Mouse (Mus musculus) heart, adult 11 months (tissue): ENCODE data around the gene Ramp2.

Experiments used
- DNase-seq: peaks from one replicate; pipeline ENCODE4 v3.0.0; 2022

Gene Ramp2

DNA sequence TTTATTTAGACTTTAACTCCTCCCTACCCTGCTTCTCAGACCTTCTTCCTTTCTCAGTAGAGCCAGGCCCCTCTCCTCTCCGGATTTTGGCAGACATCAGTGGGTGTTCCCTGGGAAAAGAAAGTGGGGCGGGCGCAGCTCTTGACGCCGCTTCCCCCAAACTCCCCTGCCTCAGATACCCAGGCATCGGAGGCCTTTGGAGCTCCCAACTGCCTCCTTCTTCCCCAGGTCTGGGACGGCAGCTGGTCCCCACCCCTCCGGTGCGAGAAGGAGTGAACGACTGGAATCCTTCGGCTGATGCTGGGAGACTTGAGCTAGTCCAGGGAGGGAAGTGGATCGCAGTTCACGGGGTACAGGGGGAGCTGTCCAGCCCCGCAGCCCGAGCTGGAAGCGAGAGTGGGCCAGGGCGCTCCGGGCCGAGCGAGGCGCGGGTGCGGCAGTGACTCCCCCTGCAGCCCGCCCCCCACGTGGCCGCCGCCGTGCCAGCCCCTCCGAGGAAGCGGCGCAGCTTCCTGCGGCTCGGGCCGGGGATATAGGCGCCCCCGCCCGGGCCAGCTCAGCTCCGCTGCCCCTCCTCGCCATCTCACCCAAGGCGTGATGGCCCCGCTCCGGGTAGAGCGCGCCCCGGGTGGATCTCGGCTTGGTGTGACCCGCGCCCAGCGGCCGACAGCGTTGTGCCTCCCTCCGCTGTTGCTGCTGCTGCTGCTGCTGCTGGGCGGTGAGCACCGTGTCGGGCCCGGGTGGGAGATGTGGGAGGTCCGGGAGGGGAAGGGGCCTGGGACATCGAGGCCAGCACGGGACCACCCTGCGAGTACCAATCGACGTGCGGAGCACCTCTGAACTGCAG is at the start of gene Ramp2:
Gene Ramp2 (plus strand): TSS at position 174 of the 847 bp plus-strand sequence.
- DNase-seq, result peak; percentile 99

DNA sequence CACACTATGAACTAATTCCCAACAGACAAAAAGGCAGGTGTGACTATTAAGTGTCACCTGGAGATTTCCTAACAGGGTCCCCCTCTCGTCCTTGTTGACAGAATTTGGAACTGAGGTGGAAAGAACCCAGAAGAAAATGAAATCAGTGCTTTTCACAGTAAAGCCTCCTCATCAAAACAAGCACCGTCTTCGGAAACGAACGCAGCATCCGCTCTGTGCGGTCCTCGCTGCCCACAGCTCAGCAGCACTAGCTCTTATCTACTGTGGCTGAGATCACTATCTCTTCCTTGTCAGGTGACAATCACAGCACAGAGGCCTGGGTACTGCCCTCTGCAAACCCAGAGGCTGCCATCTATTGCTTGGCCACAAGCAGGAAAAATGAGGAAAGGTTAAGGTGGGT is 49.7 kb upstream of the Ramp2 start:
- peak; percentile 87 for DNase-seq

DNA sequence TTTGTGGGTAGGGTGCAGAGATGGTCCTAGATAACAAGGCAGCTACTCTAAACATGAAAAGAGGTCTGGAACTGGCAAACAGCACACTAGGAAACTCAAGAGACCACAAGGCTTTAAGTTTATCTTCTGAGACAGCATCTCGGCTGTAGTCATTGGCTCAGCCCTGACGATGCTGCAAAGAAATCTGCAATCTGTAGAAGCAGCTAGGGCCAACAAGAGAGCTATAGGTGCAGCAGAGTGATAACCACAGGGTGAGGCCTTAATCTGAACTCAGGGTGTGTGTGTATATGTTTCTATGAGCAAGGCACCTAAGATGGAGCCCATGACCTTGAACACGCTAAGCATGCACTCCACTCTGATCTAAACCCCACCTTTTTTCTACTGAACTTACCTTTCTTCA is 46.3 kb upstream of the Ramp2 start:
- DNase-seq, result peak; percentile 75

DNA sequence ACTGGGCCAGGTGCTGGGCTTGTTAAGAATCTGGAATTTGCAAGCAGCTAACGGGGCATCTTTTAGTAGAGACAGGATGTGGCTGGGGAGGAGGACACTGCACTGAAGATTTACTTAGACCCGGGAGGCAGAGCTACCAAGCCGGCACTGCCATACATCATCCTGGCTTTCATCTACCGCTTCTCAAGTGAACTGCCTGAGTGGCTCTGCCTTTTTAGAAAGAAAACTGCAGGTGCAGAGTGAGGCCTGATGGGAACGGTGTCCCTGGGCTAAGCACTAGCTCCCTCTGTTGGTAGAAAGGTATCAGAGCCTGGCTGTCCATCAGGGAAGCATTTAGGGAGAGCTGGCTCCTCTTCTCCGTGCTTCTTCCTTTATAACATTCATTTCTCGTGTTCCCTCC is 44.8 kb upstream of the Ramp2 start:
- DNase-seq, result peak; percentile 87

DNA sequence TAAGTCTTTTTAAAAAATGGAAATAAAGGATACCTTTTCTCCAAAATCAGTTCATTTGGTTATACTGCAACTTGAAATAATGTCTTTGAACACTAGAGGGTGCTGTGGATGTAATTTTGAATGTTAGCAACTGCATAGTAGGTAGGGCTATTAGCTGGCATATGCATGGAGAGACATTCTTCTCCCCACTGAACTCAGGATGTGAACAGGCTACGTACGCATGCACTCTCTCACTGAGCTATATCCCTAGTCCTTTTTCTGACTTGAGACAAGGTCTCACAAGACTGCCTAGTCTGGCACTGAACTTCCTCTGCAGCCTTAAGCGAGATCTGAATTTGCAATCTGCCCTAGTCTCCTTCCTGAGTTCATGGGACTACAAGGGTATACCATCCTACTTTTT is 33.9 kb upstream of the Ramp2 start:
- peak; percentile 89 for DNase-seq

DNA sequence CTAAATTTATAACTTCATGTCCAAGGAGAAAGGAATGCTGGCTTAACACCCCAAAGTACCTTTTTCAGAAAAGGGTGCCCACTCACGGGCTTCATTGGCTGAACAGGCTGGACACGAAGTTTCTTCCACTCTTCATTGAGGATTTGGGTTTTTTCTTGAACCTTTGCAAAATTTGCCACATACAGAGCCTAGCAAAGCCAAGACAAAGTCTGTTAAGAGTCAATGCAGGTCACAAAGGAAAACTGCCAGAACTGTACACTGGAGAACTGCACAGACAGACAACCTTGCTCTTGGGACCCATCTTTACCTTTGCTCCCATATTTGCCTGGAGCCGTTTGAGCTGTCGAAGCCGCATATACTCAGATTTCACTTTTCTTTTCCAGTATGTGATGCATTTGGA is 28.9 kb upstream of the Ramp2 start:
- no peak for DNase-seq

DNA sequence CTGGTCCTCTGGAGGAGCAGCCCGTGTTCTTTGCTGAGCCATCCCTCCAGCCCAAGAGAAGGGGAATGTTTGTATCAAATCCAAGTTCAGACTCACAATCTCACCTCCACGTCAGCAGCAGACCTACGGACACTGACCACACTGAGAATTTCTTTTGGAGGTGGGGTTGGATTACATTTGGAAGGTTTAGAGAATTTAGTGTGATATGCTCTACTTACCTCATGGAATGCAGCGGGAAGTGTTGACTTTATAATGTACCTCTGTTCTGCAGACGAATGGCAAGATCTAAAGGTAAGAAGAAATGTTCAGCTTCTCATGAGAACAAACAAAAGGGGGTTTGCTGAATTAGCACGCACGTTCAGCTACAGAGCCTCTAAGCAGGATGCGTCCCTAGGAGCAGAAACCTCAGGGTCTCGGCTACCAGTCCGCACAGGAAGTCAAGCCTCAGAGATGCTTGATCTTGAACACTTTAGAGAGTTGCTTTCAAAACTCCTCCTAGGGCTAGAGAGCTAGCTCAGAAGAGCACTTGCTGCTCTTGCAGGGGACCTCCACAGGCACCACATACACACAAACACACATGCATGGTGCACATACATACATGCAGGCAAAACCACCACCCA is 27.3 kb upstream of the Ramp2 start:
- DNase-seq, result no peak

DNA sequence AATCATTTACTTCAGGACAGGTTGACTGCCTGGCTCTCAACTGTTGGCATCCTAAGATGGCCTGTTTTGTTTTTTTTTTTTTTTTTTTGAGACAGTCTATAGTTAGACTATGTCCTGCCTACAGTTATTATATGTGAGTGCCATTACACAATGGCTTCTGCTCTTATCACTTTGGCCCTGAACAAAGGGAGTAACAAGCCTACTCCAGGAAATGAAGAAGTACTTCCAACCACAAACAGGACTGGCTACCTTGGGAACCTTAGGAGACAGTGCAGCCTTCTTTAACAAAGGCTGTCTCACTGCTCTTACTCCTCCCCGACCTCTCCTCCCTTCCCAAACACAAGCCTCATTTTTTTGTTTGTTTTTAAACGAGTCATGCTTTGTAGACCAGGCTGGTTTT is 25.0 kb upstream of the Ramp2 start:
- no peak for DNase-seq

DNA sequence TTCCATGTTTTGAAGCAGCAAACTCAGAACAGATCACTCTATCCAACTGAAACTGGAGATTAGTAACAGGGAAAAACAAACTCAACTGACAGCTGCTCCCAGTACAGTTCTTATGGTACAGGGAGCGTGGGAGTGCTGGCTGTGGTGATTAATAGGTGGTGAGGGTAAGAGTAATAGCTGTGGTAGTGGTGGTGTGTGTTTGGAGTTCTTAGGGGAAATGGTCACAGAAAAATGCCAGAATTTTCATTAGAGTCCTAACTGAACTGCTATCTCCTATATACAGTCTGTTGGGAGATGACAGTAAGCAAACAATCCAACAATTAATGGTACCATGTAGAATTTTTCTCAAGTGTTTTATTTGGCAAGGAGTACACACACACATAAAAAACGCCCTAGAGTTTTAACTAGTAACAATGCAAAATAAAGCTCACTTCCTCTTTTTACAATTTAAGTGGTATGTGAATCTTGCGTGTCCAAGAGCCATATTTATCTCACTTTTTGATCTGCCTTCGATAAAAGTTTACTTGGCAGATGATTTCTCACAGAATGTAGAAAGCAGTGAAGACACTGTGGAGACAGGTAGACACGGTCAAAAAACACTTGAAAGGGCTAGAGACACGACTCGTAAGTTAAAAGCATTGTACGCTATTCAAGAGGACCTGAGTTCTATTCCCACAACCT is 24.4 kb upstream of the Ramp2 start:
- DNase-seq, result no peak

DNA sequence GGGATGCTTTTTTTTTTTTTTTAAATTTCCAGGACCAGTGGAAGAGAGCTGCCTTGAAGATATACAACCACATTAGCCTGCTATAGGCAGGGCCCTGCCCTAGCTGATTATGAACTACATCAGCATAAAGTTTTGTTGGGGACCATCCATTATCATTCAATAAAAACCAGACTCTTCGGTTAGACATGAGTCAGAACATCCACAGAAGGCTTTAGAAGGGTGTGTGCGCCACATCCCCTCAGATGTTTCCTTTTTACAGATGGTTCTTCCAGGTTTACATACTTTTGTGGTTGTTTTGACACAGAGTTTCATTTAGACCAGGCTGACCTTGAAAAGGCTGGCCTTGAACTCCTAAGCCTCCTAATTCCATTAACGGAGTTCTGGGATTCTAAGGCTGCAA is 21.5 kb upstream of the Ramp2 start:
- peak; percentile 80 for DNase-seq

DNA sequence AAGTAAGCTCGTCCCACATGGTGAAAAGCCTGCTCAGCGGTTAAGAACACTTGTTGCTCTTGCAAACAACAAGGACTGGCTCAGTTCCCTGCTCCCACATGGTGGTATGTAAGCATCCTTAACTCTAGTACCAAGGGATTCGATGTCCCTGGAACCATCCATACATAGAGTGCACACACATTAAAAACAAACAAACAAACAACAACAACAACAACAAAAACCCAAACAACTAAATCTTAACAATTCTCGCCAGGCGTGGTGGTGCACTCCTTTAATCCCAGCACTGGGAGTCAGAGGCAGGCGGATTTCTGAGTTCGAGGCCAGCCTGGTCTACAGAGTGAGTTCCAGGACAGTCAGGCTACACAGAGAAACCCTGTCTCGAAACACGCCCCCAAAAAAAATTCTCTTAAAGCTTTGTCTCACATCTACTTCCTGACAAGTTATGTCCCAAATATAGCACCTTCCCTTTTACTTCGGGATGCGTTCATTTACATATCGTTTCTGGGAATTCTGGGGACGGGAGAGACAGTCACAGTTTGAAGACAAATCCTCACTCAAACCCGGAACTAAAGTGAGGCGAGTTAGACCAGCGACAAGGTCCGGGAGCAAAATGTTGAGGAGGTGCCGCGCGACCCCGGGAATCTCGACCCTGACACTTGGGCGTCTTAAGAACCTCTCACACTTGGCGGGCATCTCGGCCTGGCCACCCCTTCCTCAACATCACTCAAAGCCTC is 20.3 kb upstream of the Ramp2 start:
- DNase-seq, result peak; percentile 91

DNA sequence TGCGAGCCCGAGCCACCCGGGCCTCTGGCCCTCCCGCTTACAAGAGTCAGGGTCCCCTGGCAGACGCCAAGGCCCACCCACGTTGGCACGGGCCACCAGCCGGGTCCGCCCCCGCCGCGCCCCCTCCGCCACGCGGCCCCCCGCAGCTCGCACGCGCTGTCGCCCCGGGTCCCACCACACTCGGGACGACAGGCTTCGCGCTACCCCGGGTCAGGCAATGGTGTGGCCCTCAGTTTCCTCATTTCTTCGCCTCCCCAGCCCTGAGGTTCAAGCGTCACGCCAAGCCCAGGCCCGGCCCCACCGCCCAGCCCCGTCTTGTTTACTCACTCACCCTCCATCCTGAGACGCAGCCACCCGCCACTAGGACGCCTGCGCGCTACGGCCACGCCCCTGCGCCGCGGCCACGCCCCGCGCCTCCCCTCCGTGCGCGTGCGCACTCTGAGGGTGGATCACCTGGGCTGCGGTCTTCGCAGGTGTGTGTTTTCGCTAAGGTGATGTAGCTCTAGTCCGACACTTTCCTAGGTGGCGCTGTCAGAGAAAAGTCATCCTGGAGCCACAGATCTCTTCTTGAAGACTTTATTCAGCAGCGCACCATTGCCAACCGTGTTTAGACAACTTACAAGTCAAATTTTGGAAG is 19.6 kb upstream of the Ramp2 start, which contains the start of gene Ezh1:
Gene Ezh1 (minus strand): TSS at position 399 of the 637 bp plus-strand sequence.
- peak; percentile 100 for DNase-seq

DNA sequence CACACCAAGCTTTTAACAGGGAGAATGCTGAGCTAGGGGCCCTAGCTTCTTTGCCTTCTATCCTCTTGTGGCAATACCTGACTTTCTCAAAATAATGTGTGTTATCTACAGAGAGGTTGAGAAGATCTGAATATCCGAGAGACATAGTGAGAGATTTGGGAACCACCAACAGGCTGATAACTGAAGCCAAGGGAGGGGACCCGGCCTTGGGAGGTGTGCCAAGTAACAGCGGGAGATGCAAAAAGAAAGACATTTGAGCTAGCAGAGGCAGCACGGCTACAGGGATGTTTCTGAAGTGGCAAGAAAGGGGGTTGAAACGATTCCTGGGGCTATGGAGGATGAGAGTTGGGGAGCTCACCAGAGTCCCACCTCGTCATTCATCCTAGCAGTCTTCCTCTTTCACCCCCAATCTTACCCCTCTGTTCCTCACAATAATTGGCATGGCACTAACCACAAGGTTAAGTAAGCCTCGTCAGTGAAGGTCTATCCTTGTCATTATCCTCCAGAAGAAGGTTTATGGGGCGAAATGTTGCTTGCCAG is 16.4 kb upstream of the Ramp2 start:
- DNase-seq, result peak; percentile 95

DNA sequence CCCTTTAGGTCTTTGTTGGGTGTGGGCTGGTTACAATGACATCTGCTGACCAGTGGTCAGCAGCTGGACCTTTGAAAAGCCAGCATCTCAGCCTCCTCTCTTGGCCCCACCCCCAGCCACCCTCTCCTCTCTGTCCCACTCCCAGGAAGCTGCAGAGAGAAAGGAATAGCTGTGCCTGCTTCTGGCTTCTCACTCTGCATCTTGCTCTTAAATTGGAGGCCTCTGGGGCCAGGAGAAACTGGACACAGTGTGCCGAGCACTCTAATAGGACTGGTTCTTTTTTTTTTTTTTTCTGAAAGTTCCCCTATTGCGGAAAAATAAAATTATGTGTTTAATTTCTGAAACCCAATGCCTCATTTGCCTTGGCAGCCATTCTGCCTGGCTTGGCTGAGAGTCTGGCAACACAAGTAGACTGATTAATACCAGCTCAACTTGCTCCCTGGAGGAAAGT is 15.7 kb upstream of the Ramp2 start:
- DNase-seq, result peak; percentile 99

DNA sequence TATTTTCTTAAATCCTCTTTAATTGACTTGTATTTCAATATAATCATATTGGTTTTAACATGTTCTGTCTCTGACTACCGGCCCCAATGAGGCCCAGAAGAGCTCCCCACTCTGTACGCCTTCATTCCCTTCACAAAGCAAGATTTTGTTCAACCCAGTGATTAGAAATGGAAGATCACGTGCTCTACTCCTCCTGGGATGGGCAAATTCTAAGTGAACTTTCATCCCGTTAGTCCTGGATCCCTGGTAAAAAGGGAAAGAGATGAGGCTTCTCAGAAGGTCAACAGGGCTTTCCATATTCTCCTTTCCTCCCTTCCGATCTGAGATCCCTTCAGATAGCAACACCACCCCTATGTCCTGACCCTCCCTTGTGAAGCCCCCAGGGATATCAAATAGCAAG is 15.3 kb upstream of the Ramp2 start:
- DNase-seq, result no peak

DNA sequence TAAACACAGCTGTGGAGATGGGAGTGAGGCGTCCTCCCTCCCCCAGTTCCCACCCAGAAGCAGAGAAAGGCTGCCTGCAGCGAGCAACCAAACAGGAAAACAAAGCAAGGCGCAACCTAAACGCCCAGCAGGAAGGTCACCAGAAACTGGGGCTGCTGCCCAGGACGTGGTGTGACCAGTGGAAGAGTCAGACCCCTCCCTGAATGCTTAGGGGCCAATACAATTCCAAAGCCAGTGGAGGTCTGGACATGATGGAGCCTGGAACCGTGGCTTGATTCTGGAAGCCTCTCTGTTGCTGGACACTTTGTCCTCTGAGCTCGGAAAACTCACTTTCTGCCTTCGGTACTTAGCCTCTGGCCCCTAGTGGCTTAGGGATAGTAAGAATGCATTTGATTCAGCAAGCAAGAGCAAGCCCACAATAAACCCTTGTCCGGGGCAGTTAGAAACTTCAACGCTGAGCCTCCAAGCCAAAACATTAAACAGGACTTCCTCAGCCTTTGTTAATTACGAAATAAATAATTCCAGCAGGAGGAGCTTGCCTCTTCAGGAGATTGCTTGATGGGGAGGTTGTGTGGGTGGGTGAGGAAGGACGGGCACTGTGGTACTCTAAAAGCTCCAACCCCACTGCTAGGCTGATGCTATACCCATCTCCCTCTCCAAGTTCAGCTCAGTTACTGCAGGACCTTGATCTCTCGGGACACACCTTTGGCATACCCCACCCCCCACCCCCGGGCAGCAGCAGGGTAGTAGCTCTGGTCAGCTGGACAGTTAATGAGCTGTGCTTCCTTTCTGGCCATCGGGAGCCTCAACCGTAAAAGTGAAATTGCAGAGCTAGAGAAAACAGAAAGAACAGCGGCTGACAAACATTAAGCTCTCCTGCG is 14.6 kb upstream of the Ramp2 start:
- DNase-seq, result peak; percentile 100

DNA sequence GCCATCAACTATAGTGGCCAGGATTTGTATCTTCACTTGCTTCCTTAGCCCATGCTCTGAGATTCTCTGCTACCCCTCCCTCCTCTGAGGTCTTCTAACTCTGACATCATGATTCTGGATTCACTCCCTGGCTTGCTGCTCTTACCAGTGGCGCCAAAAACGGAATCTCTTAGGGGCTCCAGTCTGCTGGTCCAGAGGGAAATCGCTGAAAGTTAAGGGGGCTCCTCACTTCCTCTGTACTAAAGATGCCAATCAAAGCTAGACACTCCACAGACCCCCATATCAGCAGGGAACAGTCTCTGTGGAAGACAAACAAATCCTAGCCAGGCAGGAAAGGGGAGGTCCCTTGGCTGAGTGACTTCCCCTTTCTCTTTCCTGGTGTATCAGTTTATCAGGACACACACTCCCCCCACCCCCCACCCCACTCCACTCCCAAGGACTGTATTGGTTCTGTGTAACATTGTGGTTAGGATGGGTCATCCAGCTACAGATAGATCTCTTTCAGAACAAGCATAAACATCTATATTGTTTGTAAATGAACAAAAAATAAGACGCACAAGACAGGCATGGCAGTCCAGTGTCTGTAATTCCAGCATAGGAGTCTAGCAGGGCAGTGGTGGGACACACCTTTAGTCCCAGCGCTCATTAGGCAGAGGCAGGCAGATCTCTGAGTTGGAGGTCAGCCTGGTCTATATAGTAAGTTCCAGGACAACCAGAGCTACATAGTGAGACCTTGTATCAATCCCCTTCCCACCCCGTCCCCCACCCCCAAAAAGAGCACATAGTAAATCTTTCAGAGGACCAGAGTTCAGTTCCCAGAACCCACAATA is 13.6 kb upstream of the Ramp2 start:
- peak; percentile 98 for DNase-seq

DNA sequence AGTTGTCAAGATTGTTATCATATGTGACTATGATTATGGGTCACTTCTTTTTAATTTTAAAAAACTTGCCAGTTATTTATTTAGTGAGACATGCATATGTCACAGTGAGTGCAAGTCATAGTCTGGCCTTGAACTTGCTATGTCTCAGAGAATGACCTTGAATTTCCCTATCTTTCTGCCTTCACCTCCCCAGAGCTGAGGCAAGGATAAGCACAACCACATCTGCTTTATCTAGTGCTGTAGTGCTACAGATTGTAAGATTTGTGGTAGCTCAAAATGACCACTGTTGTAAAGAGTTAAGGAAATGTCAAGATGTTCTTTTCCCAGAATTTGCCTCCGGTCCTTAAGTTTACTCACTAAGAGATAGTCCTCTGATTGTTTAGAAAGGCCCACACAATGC is 12.6 kb upstream of the Ramp2 start:
- DNase-seq, result no peak

DNA sequence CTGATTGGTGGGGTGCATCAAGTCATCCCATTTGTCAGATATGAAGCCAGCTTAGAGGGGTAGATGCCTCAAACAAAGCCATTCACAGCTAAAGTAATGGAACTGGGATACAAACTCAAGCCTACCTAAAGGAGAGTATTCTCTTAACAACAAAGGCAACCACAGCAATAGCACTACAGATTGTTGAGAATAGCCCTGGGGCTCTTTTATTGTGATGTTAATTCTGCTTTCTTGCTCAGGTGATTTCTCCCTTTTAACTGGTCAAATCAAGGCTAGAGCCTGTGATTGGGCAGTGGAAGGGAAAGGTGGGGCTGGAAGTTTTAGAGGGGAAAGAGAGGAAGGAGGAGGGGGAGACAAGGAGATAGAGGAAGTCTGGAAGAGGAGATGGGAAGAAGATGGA is 11.7 kb upstream of the Ramp2 start:
- DNase-seq, result no peak

DNA sequence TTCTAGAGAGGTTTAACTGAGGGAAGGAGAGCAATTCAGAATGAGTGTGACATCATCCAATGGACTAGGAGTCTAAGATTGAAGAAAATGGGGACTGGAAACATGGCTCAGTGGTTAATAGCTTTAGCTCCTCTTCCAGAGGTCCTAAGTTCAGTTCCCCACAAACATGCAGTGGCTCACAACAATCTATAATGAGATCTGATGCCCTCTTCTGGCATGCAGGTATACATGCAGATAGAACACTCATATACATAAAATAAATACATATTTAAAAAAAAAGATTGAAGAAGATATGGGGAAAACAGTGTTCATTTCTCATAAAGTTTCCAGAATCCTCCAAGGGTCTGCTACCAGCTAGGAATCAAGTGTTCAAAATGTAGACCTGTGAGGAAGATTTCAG is 10.4 kb upstream of the Ramp2 start:
- no peak for DNase-seq
